Mouse (Mus musculus): ENCODE data around the gene Cep19. TPM values are rescaled to one million over a fixed set of nuclear protein-coding genes. Genes with fewer than 3 reads are reported as not detected.

The Cep19 gene
- polyA plus RNA-seq (2017; shearing (Covaris generic)): 7.2 TPM

GRCm38 (mm10) chr16:32099638-32100150 is at the start of gene Cep19, which contains the start of gene Pigx:
Cep19 (plus strand) TSS chr16:32099800.
Pigx (minus strand) TSS chr16:32099740.

GRCm38 (mm10) chr16:32078991-32079511 is 20.5 kb upstream of the Cep19 start, which contains the start of gene Pak2:
Pak2 (minus strand) TSS chr16:32079342.

Other genes starting within 250 kb of the Cep19 start
- not detected for gene Meltf, start 221.0 kb upstream of the Cep19 start, polyA plus RNA-seq (2017; shearing (Covaris generic))
- gene Pigz, start 165.9 kb upstream of the Cep19 start, polyA plus RNA-seq (2017; shearing (Covaris generic)): not detected
- gene 0610012G03Rik, start 151.3 kb upstream of the Cep19 start, polyA plus RNA-seq (2017; shearing (Covaris generic)): 14.4 TPM
- 16.2 TPM for gene Ncbp2, start 151.3 kb upstream of the Cep19 start, polyA plus RNA-seq (2017; shearing (Covaris generic))
- gene Senp5, start 96.5 kb upstream of the Cep19 start, polyA plus RNA-seq (2017; shearing (Covaris generic)): 21.4 TPM
- 127 TPM for gene Pak2, start 20.5 kb upstream of the Cep19 start, polyA plus RNA-seq (2017; shearing (Covaris generic))
- 69.8 TPM for gene Pigx, start 60 bp upstream of the Cep19 start, polyA plus RNA-seq (2017; shearing (Covaris generic))
- gene Nrros, start 65.8 kb downstream of the Cep19 start, polyA plus RNA-seq (2017; shearing (Covaris generic)): 29.7 TPM
- not detected for gene Bex6, start 80.0 kb downstream of the Cep19 start, polyA plus RNA-seq (2017; shearing (Covaris generic))
- 10.9 TPM for gene Fbxo45, start 147.4 kb downstream of the Cep19 start, polyA plus RNA-seq (2017; shearing (Covaris generic))
- gene Wdr53, start 147.4 kb downstream of the Cep19 start, polyA plus RNA-seq (2017; shearing (Covaris generic)): 10.2 TPM
- gene Smco1, start 171.7 kb downstream of the Cep19 start, polyA plus RNA-seq (2017; shearing (Covaris generic)): not detected
- gene Rnf168, start 177.7 kb downstream of the Cep19 start, polyA plus RNA-seq (2017; shearing (Covaris generic)): 21.6 TPM
- 40.2 TPM for gene Ubxn7, start 232.5 kb downstream of the Cep19 start, polyA plus RNA-seq (2017; shearing (Covaris generic))

Data from effector memory CD4-positive, alpha-beta T cell, adult 5 months (primary cell).